Mouse (Mus musculus) liver, embryonic 13.5 days (tissue): ENCODE data around the gene Olfr368. TPM values are rescaled to one million over a fixed set of nuclear protein-coding genes. Genes with fewer than 3 reads are reported as not detected.

Experiments
- polyA plus RNA-seq: library from polyadenylated mRNA; unstranded; fragments of >200 nt; fragmentation: Nextera tagmentation; extraction: Ambion mirVana; gene quantifications from 2 replicates; pipeline ENCODE4 v1.2.1, GENCODE M21; 2015

Olfr368 gene
- polyA plus RNA-seq, 1 experiment from 2014 or later = not detected

Other genes with a start within 250 kb of the Olfr368 start
- not detected in 2 replicates for gene Olfr361, start 237.2 kb upstream of the Olfr368 start, polyA plus RNA-seq
- not detected in 2 replicates for gene Olfr362, start 208.6 kb upstream of the Olfr368 start, polyA plus RNA-seq
- gene Olfr364-ps1, start 187.2 kb upstream of the Olfr368 start, polyA plus RNA-seq = not detected in 2 replicates
- gene Olfr365, start 138.3 kb upstream of the Olfr368 start, polyA plus RNA-seq = not detected in 2 replicates
- gene Olfr366, start 114.9 kb upstream of the Olfr368 start, polyA plus RNA-seq = not detected in 2 replicates
- gene Pdcl, start 32.8 kb downstream of the Olfr368 start, polyA plus RNA-seq = 13.0 and 18.1 TPM in 2 replicates
- gene Rc3h2, start 96.4 kb downstream of the Olfr368 start, polyA plus RNA-seq = 3.7 and 4.0 TPM in 2 replicates
- 1.7 and 2.1 TPM in 2 replicates for gene Zbtb26, start 116.6 kb downstream of the Olfr368 start, polyA plus RNA-seq
- gene Zbtb6, start 116.7 kb downstream of the Olfr368 start, polyA plus RNA-seq = 2.4 and 3.6 TPM in 2 replicates
- 7.4 and 8.8 TPM in 2 replicates for gene Rabgap1, start 116.8 kb downstream of the Olfr368 start, polyA plus RNA-seq
- 0.08 and 0.13 TPM in 2 replicates for gene Gpr21, start 189.8 kb downstream of the Olfr368 start, polyA plus RNA-seq